Mouse (Mus musculus) olfactory bulb, adult 2 months (tissue): ENCODE data around the gene Zfp704. TPM values are rescaled to one million over a fixed set of nuclear protein-coding genes. Genes with fewer than 3 reads are reported as not detected.

Experiments used
- H3K27ac ChIP-seq: fragments of 200-500 bp; 2 replicates; pipeline ENCODE4 v1.5.1; 2012; ENCODE audit warnings: low read depth, low read length; ENCODE audit not compliant: insufficient read depth
- H3K4me1 ChIP-seq: fragments of 200-500 bp; 2 replicates; pipeline ENCODE4 v1.6.1; 2012; ENCODE audit warnings: low read length; ENCODE audit not compliant: control insufficient read depth, insufficient read depth
- H3K4me3 ChIP-seq: fragments of 200-500 bp; 2 replicates; pipeline ENCODE4 v1.5.1; 2012; ENCODE audit warnings: mild to moderate bottlenecking, low read depth, low read length, moderate library complexity; ENCODE audit not compliant: insufficient read depth
- CTCF ChIP-seq: fragments of 200-500 bp; IDR thresholded peaks from 2 replicates; pipeline ENCODE4 v1.5.1; 2012; ENCODE audit warnings: low read depth, mild to moderate bottlenecking, low read length, moderate library complexity; ENCODE audit not compliant: insufficient read depth
- POLR2A ChIP-seq: fragments of 200-500 bp; IDR thresholded peaks from 2 replicates; pipeline ENCODE4 v1.6.1; 2012; ENCODE audit warnings: mild to moderate bottlenecking, low read depth, low read length, moderate library complexity; ENCODE audit not compliant: insufficient read depth
- WGBS: fragments of 180-500 bp; shearing (Covaris S2); methylation state at CpG from one replicate; pipeline ENCODE4 v1.1.7; 2018; 5-methylcytosine and 5-hydroxymethylcytosine counted together
- polyA plus RNA-seq: library from polyadenylated mRNA; stranded (reverse); fragments of >200 nt; gene quantifications from 2 replicates; pipeline ENCODE4 v1.2.4, GENCODE M21; 2012; ENCODE audit warnings: low replicate concordance; ENCODE audit not compliant: missing spikeins, insufficient read depth, insufficient read length

Gene Zfp704
- polyA plus RNA-seq, 1 experiment = not detected

GRCm38 (mm10) chr3:9407801-9408200 lies 202.1 kb downstream of the Zfp704 start:
- 83% methylated on average over 10 of the region's 10 CpGs for WGBS
- H3K4me3 ChIP-seq = no peak overlapping the region
- H3K27ac ChIP-seq = no peak overlapping the region
- TF ChIP-seq CTCF (no peak), POLR2A (no peak)
- H3K4me1 ChIP-seq = peaks cover 6% of the 10 kb centered on the region

- H3K4me1 ChIP-seq = peaks cover 6% of the 10 kb centered on the region
- no peak overlapping the region for H3K27ac ChIP-seq
- TF ChIP-seq CTCF (no peak), POLR2A (no peak)
- WGBS = 42% methylated on average over 9 of the region's 9 CpGs
- H3K4me3 ChIP-seq = no peak overlapping the region
Observed at GRCm38 (mm10) chr3:9407119-9407546, 202.8 kb downstream of the Zfp704 start.

GRCm38 (mm10) chr3:9405341-9405740 lies 204.5 kb downstream of the Zfp704 start:
- TF ChIP-seq POLR2A (no peak), CTCF (no peak)
- WGBS = 85% methylated on average over 9 of the region's 9 CpGs

GRCm38 (mm10) chr3:9403255-9404050 lies 206.4 kb downstream of the Zfp704 start:
- no peak overlapping the region for H3K4me3 ChIP-seq
- no peak overlapping the region for H3K27ac ChIP-seq
- H3K4me1 ChIP-seq = peaks cover 11% of the 10 kb centered on the region
- TF ChIP-seq CTCF (no peak), POLR2A (no peak)
- WGBS = 57% methylated on average over 5 of the region's 5 CpGs

More at GRCm38 (mm10) chr3:9405341-9405740, 204.5 kb downstream of the Zfp704 start:
- Histone ChIP-seq H3K4me3 (no peak overlapping the region), H3K4me1 (peaks cover 11% of the 10 kb centered on the region), H3K27ac (no peak overlapping the region)

- TF ChIP-seq CTCF = no peak
- no peak for TF ChIP-seq POLR2A
- Histone ChIP-seq H3K4me1 (peaks cover 8% of the 10 kb centered on the region), H3K4me3 (no peak overlapping the region), H3K27ac (no peak overlapping the region)
- 46% methylated on average over 5 of the region's 5 CpGs for WGBS
Observed at GRCm38 (mm10) chr3:9402836-9403235, 207.0 kb downstream of the Zfp704 start.

- no peak for TF ChIP-seq POLR2A
- TF ChIP-seq CTCF = no peak
- peaks cover 8% of the 10 kb centered on the region for H3K4me1 ChIP-seq
Observed at GRCm38 (mm10) chr3:9402345-9402744, 207.5 kb downstream of the Zfp704 start.

GRCm38 (mm10) chr3:9401685-9402084 lies 208.2 kb downstream of the Zfp704 start:
- H3K4me1 ChIP-seq = peaks cover 8% of the 10 kb centered on the region
- TF ChIP-seq CTCF (no peak), POLR2A (no peak)
- H3K27ac ChIP-seq = no peak overlapping the region
- H3K4me3 ChIP-seq = no peak overlapping the region
- WGBS = 75% methylated on average over 6 of the region's 6 CpGs

More at GRCm38 (mm10) chr3:9402345-9402744, 207.5 kb downstream of the Zfp704 start:
- Histone ChIP-seq H3K4me3 (no peak overlapping the region), H3K27ac (no peak overlapping the region)
- 85% methylated on average over 5 of the region's 5 CpGs for WGBS

- Histone ChIP-seq H3K4me3 (no peak overlapping the region), H3K27ac (no peak overlapping the region), H3K4me1 (peaks cover 8% of the 10 kb centered on the region)
- TF ChIP-seq POLR2A (no peak), CTCF (no peak)
- WGBS = 29% methylated on average over 3 of the region's 3 CpGs
Observed at GRCm38 (mm10) chr3:9400886-9401221, 209.0 kb downstream of the Zfp704 start.

GRCm38 (mm10) chr3:9400201-9400885 lies 209.5 kb downstream of the Zfp704 start:
- TF ChIP-seq POLR2A = no peak
- no peak for TF ChIP-seq CTCF

More at GRCm38 (mm10) chr3:9400201-9400885, 209.5 kb downstream of the Zfp704 start:
- WGBS = 10% methylated on average over 3 of the region's 3 CpGs
- no peak overlapping the region for H3K27ac ChIP-seq
- no peak overlapping the region for H3K4me3 ChIP-seq
- H3K4me1 ChIP-seq = peaks cover 7% of the 10 kb centered on the region
